Mouse (Mus musculus) forebrain, embryonic 11.5 days (tissue): ENCODE measurements at regions not wholly inside any gene's neighbourhood (a gene's known extent, or its start where the extent isn't known, plus 50 kb on each side); places are given as distances from the start of the nearest gene placed in this dataset.

Experiments used
- ATAC-seq: fragments of 200-750 bp; cut with Nextera tagmentation; replicated peaks from 2 replicates; pipeline ENCODE4 v1.8.0; 2017; ENCODE audit warnings: moderate TSS enrichment; ENCODE audit not compliant: low FRiP score
- DNase-seq: peaks from one replicate; pipeline ENCODE4 v3.0.0-alpha.2; 2017; ENCODE audit warnings: low spot score
- H3K27ac ChIP-seq: fragments of 300-500 bp; sonication (generic); 2 replicates; pipeline ENCODE4 v1.5.1; 2014; ENCODE audit warnings: low read depth, low read length
- H3K27me3 ChIP-seq: fragments of 300-500 bp; sonication (generic); 2 replicates; pipeline ENCODE4 v1.6.1; 2014; ENCODE audit warnings: mild to moderate bottlenecking, low read length, mixed read lengths; ENCODE audit not compliant: control insufficient read depth, insufficient read depth
- H3K36me3 ChIP-seq: fragments of 300-500 bp; sonication (generic); 2 replicates; pipeline ENCODE4 v1.6.1; 2014; ENCODE audit warnings: mild to moderate bottlenecking, low read length, moderate library complexity, mixed read lengths; ENCODE audit not compliant: control insufficient read depth, insufficient read depth
- H3K4me1 ChIP-seq: fragments of 300-500 bp; sonication (generic); replicated peaks from 2 replicates; pipeline ENCODE4 v1.6.1; 2014; ENCODE audit warnings: low read length, mixed read lengths; ENCODE audit not compliant: control insufficient read depth, insufficient read depth
- H3K4me2 ChIP-seq: fragments of 300-500 bp; sonication (generic); 2 replicates; pipeline ENCODE4 v1.6.1; 2014; ENCODE audit warnings: low read depth, mild to moderate bottlenecking, low read length, moderate library complexity, mixed read lengths; ENCODE audit not compliant: severe bottlenecking
- H3K4me3 ChIP-seq: fragments of 300-500 bp; sonication (generic); 2 replicates; pipeline ENCODE4 v1.5.1; 2014; ENCODE audit warnings: low read depth, low read length
- H3K9ac ChIP-seq: fragments of 300-500 bp; sonication (generic); 2 replicates; pipeline ENCODE4 v1.6.1; 2014; ENCODE audit warnings: low read length
- H3K9me3 ChIP-seq: fragments of 300-500 bp; sonication (generic); 2 replicates; pipeline ENCODE4 v1.6.1; 2016; ENCODE audit warnings: low read length, mixed read lengths; ENCODE audit not compliant: control insufficient read depth
- WGBS: fragments of 180-500 bp; shearing (Covaris S2); extraction: QIAGEN DNeasy Blood & Tissue Kit; methylation state at CpG from one replicate; pipeline ENCODE4 v1.1.7; 2014; 5-methylcytosine and 5-hydroxymethylcytosine counted together

GRCm38 (mm10) chr13:63678265-63679260, 105.2 kb upstream of the Ptch1 start:
- Histone ChIP-seq H3K36me3 (no peaks in the 10 kb centered on the region), H3K4me3 (no peak overlapping the region), H3K4me2 (no peak overlapping the region), H3K27me3 (no peaks in the 10 kb centered on the region), H3K9ac (no peak overlapping the region), H3K27ac (no peak overlapping the region), H3K4me1 (no peaks in the 10 kb centered on the region), H3K9me3 (no peaks in the 10 kb centered on the region)
- no peak for DNase-seq
- 80% methylated on average over 10 of the region's 10 CpGs for WGBS
- no peak for ATAC-seq

DNA sequence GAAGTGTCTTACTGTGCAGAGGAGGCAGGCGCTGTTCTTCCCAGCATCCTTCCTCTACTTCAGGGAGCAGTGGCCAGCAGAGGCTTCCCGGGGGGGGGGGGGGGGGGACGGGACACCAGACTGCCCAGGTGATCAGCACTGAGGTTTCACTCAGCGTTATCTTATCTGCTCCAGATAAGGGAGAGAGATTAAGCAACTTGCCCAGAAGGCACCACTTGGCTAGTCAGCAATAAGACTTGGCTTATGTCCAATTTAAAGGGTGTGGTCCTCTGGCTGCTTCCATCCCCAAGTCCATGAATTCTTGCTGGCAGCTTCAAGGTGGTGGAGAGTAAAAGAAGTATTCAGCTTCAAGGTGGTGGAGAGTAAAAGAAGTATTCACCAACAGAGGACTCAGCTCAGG, 108.9 kb upstream of the Ptch1 start:
- DNase-seq (no peak), ATAC-seq (no peak)
- H3K27ac ChIP-seq, result no peak overlapping the region
- H3K4me3 ChIP-seq, result no peak overlapping the region
- 55% methylated on average over 3 of the region's 4 CpGs for WGBS
- H3K4me2 ChIP-seq, result no peak overlapping the region
- H3K4me1 ChIP-seq, result no peaks in the 10 kb centered on the region
- no peaks in the 10 kb centered on the region for H3K9me3 ChIP-seq
- H3K27me3 ChIP-seq, result no peaks in the 10 kb centered on the region
- no peaks in the 10 kb centered on the region for H3K36me3 ChIP-seq
- H3K9ac ChIP-seq, result no peak overlapping the region

GRCm38 (mm10) chr13:63691974-63692373, 118.6 kb upstream of the Ptch1 start:
- no peaks in the 10 kb centered on the region for H3K36me3 ChIP-seq
- H3K27ac ChIP-seq, result no peak overlapping the region
- ATAC-seq (no peak), DNase-seq (no peak)
- no peaks in the 10 kb centered on the region; the same call in 1 of the 2 replicates for H3K4me1 ChIP-seq
- no peak overlapping the region for H3K4me3 ChIP-seq
- H3K4me2 ChIP-seq, result no peak overlapping the region
- H3K9me3 ChIP-seq, result no peaks in the 10 kb centered on the region
- no peak overlapping the region for H3K9ac ChIP-seq
- H3K27me3 ChIP-seq, result no peaks in the 10 kb centered on the region
- WGBS, result 77% methylated on average over 5 of the region's 5 CpGs

DNA sequence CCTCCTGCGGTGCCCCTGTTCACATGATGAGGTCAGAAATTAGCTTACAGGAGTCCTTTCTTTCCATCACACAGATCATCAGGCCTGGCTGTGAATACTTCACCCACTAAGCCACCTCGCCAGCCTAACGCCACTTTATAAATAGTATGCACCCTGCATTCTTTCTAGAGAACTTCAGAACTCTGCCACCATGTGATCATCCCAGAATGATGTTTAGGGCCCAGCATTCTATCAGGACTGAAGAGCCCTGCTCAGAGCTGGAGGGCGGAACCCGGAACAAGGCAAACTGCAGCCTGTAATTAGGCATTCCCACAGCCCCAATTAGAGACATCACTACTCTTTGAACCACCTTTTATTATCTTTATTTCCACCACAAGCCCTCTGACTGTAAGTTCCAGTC, 120.2 kb upstream of the Ptch1 start:
- no peak overlapping the region for H3K27ac ChIP-seq
- no peaks in the 10 kb centered on the region; the same call in 1 of the 2 replicates for H3K4me1 ChIP-seq
- WGBS, result 86% methylated on average over 5 of the region's 5 CpGs
- no peaks in the 10 kb centered on the region for H3K9me3 ChIP-seq
- no peak overlapping the region for H3K4me2 ChIP-seq
- H3K36me3 ChIP-seq, result no peaks in the 10 kb centered on the region
- no peak overlapping the region for H3K4me3 ChIP-seq
- H3K27me3 ChIP-seq, result no peaks in the 10 kb centered on the region
- H3K9ac ChIP-seq, result no peak overlapping the region
- ATAC-seq, result no peak
- DNase-seq, result no peak

DNA sequence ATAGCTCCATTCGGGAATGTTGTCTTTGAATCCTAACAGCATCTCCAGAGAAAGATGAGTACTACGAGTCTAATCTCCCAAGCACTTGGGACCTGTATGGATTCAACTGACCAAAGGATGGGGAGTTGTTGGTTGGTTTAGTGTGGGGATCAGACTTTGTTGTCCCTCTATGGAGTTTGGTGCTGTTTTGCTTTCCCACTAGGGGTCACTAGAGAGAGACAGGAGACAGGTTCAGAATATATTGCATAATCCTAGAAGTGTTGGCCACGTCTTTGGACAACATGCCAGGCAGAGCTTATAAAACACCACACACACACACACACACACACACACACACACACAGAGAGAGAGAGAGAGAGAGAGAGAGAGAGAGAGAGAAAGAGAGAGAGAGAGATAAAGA, 118.6 kb upstream of the Ercc6l2 start:
- H3K27me3 ChIP-seq, result no peaks in the 10 kb centered on the region
- H3K4me1 ChIP-seq, result no peaks in the 10 kb centered on the region; the same call in 1 of the 2 replicates
- ATAC-seq, result no peak
- no peak overlapping the region for H3K9ac ChIP-seq
- H3K4me2 ChIP-seq, result no peak overlapping the region
- no peak for DNase-seq
- WGBS, result 68% methylated on average over 3 of the region's 3 CpGs
- no peak overlapping the region for H3K4me3 ChIP-seq
- no peaks in the 10 kb centered on the region for H3K9me3 ChIP-seq
- H3K27ac ChIP-seq, result no peak overlapping the region
- no peaks in the 10 kb centered on the region for H3K36me3 ChIP-seq

DNA sequence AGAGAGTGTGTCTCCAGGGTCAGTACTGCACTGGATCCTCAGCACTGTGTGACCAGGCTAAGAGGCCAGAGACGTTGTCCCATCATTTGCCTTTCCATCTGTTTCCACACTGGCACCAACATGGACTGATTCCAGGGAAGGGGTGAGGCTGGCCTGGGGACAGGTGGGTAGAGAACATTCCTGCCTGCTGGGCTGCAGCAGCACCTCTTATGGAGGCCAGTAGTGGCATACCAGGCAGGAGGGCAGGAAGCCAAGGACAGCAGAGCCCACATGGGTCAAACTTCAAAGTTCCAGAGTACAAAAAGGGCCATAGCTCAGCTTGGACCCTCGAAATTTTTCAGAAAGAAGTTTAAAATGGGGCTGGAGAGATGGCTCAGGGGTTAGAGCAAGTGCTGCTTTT, 115.4 kb upstream of the Ercc6l2 start:
- no peaks in the 10 kb centered on the region for H3K9me3 ChIP-seq
- no peak overlapping the region for H3K4me2 ChIP-seq
- no peaks in the 10 kb centered on the region for H3K27me3 ChIP-seq
- WGBS, result 75% methylated on average over 2 of the region's 2 CpGs
- no peak overlapping the region for H3K4me3 ChIP-seq
- ATAC-seq (no peak), DNase-seq (no peak)
- 0 out of 2 replicates have a peak, but pooled peaks cover 2% of the 10 kb centered on the region for H3K4me1 ChIP-seq
- no peak overlapping the region for H3K9ac ChIP-seq
- no peak overlapping the region for H3K27ac ChIP-seq
- H3K36me3 ChIP-seq, result no peaks in the 10 kb centered on the region

GRCm38 (mm10) chr13:63700747-63701146, 114.3 kb upstream of the Ercc6l2 start:
- Histone ChIP-seq H3K36me3 (no peaks in the 10 kb centered on the region), H3K9ac (no peak overlapping the region), H3K27ac (no peak overlapping the region), H3K27me3 (no peaks in the 10 kb centered on the region), H3K4me2 (no peak overlapping the region), H3K4me3 (no peak overlapping the region), H3K9me3 (no peaks in the 10 kb centered on the region), H3K4me1 (0 out of 2 replicates have a peak, but pooled peaks cover 2% of the 10 kb centered on the region)
- ATAC-seq, result no peak
- no peak for DNase-seq
- WGBS, result 73% methylated on average over 3 of the region's 3 CpGs

GRCm38 (mm10) chr13:63701199-63702175, 113.6 kb upstream of the Ercc6l2 start:
- H3K4me1 ChIP-seq, result 0 out of 2 replicates have a peak, but pooled peaks cover 2% of the 10 kb centered on the region
- H3K4me2 ChIP-seq, result no peak overlapping the region
- no peaks in the 10 kb centered on the region for H3K27me3 ChIP-seq
- 46% methylated on average over 9 of the region's 9 CpGs for WGBS
- H3K36me3 ChIP-seq, result no peaks in the 10 kb centered on the region
- DNase-seq (no peak), ATAC-seq (no peak)
- H3K9ac ChIP-seq, result no peak overlapping the region
- H3K4me3 ChIP-seq, result no peak overlapping the region
- no peak overlapping the region for H3K27ac ChIP-seq
- no peaks in the 10 kb centered on the region for H3K9me3 ChIP-seq
